Mouse (Mus musculus) testis, adult 2 months (tissue): Measurements from ENCODE around the gene Cdk8. TPM values are rescaled to one million over a fixed set of nuclear protein-coding genes. Genes with fewer than 3 reads are reported as not detected.
"Not testable (repeated sequence)": the region's sequence is repeated elsewhere in the genome, so short reads cannot be mapped to it uniquely, and the experiment has no call there.

Experiments
- H3K27ac ChIP-seq: fragments of 200-500 bp; 2 replicates; pipeline ENCODE4 v1.5.1; 2012; ENCODE audit warnings: low read depth, low read length; ENCODE audit not compliant: control insufficient read depth, insufficient read depth
- H3K27me3 ChIP-seq: fragments of 200-500 bp; 2 replicates; pipeline ENCODE4 v1.6.1; 2012; ENCODE audit warnings: mild to moderate bottlenecking, low read length, moderate library complexity; ENCODE audit not compliant: control insufficient read depth, insufficient read depth
- H3K36me3 ChIP-seq: fragments of 200-500 bp; 2 replicates; pipeline ENCODE4 v1.6.1; 2012; ENCODE audit warnings: mild to moderate bottlenecking, low read length; ENCODE audit not compliant: control insufficient read depth, insufficient read depth
- H3K4me1 ChIP-seq: fragments of 200-500 bp; 2 replicates; pipeline ENCODE4 v1.6.1; 2012; ENCODE audit warnings: low read length; ENCODE audit not compliant: control insufficient read depth, insufficient read depth
- H3K4me3 ChIP-seq: fragments of 200-500 bp; 2 replicates; pipeline ENCODE4 v1.5.1; 2012; ENCODE audit warnings: low read depth, mild to moderate bottlenecking, low read length, moderate library complexity, mixed read lengths; ENCODE audit not compliant: control insufficient read depth
- CTCF ChIP-seq: fragments of 200-500 bp; IDR thresholded peaks from 2 replicates; pipeline ENCODE4 v1.5.1; 2012; ENCODE audit warnings: low read depth, mild to moderate bottlenecking, inconsistent platforms, low read length, moderate library complexity; ENCODE audit not compliant: control insufficient read depth, insufficient read depth, insufficient replicate concordance
- POLR2A ChIP-seq: fragments of 200-500 bp; IDR thresholded peaks from 2 replicates; pipeline ENCODE4 v1.6.1; 2012; ENCODE audit warnings: low read depth, mild to moderate bottlenecking, inconsistent platforms, low read length, moderate library complexity; ENCODE audit not compliant: control insufficient read depth
- polyA plus RNA-seq: library from polyadenylated mRNA; depleted of rRNA; stranded (reverse); fragments of >200 nt; gene quantifications from 2 replicates; pipeline ENCODE4 v1.2.3, GENCODE M21; 2012; rRNA removed

Cdk8 gene
- 18.7 and 19.1 TPM in 2 replicates for polyA plus RNA-seq

DNA sequence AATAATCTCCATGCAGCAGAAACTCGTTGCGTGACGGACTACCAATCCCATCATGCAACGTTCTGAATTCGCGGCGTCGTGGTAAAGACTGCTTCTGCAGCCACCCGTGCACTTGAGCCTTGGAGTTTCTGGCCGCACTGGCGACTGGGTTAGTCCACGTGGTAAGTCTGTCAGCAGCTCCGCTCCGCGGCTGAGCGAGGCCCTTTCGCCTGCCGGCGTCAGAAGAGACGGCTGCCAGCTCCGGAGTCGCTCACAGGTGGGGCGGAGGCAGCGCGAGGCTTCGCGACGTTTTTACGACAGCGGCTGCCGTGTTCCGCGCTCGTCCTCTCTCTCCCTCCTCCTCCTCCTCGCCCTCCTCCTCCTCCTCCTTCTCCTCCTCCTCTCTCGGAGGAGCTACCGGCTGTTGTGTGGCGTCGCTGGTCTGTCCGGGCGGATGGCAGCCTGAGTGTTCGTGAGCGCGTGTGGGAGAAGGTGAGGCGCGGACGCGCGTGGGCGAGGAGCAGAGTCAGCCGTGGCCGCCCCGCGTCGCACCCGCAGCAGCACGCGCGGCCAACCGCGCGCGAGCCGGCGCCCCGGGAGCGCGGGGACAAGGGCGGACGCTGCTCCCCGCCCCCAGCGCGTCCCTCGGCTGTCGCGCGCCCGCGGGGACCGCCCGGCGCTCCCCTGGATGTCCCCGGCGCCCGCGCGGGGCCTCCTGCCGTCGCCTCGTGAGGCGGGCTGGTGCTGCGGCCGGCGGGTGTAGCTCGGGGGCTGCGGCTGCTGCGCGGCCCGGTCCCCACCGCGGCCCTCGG lies at the start of gene Cdk8:
Cdk8 (plus strand) TSS at position 367 of the 791 bp plus-strand sequence.
- TF ChIP-seq POLR2A (peak; percentile 75), CTCF (no peak)
- Histone ChIP-seq H3K27me3 (no peaks in the 10 kb centered on the region), H3K4me3 (peak within 1 kb of the TSS; percentile 97), H3K27ac (peak within 1 kb of the TSS; percentile 96), H3K4me1 (peaks cover 3% of the 10 kb centered on the region), H3K36me3 (no peaks in the 10 kb centered on the region)

DNA sequence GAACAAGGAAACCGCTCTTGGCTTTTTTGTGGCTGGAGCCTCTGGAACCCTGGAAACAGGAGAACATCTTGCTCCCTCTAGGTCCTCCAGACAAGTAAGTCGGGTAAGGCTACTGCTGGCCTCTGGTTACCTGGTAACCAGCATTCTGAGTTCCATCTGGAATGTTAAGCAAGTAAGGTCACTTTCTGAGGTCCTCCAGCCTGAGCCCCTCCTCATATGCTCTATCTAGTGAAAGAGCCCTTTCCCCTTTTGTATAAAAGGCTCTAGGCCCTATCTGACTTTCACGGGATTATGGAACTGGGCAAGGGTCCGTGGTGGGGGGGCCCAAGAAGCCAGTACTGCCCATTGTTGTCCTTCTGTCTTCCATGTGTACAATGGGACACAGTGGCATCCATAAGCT lies 45.8 kb upstream of the Cdk8 start, which contains the start of gene 1700001J03Rik:
1700001J03Rik (minus strand) TSS at position 101 of the 400 bp plus-strand sequence.
- not testable (repeated sequence) for H3K27me3 ChIP-seq, H3K36me3 ChIP-seq, H3K27ac ChIP-seq, H3K4me1 ChIP-seq
- H3K4me3 ChIP-seq: peak within 1 kb of the TSS; percentile 87

DNA sequence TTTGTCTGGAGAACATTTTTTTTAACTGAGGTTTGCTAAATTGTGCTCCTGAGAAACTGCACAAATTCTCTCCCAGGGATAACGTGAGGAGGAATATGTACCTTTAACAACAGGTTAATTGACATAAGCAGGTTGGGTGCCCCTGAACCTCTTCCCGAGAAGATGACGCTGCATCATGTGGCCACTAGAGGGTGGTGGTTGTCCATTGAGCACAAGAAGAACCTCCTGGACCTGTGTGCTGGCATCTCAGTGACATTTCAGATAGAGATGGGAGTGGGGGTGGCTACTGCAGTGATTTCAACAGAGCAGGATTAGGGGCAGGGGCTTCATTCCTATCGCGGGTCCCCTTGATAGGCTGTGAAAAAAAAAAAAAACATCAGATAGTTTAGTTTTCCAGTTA lies 43.6 kb upstream of the Cdk8 start:
- H3K27ac ChIP-seq, H3K4me1 ChIP-seq, H3K36me3 ChIP-seq, H3K27me3 ChIP-seq, H3K4me3 ChIP-seq: not testable (repeated sequence)
- TF ChIP-seq CTCF: peak; percentile 53; the same call in 1 of the 2 replicates

DNA sequence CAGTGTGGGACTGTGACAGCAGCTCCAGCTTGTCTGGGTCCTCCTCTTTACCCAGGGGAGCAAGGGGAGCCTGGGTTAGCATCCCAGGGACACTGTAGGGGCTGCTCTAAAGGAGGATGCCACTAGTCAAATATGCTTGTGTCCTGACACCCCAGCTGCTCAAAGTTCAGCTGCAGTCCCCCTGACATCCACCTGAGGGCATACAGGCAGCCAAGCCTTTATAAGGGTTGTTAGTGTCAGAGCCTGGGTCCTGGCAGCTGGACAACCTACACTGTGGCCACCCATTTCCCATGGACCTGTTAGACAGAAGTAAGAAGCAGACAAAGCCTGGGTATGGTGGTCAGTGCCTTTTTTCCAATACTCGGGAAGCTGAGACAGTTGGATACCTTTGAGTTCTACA lies 42.9 kb upstream of the Cdk8 start:
- Histone ChIP-seq H3K27ac (no peak overlapping the region), H3K4me3 (no peak overlapping the region)
- TF ChIP-seq CTCF (no peak), POLR2A (no peak)

GRCm38 (mm10) chr5:146188712-146189111 lies 42.3 kb upstream of the Cdk8 start:
- H3K27ac ChIP-seq: no peak overlapping the region
- TF ChIP-seq POLR2A (no peak), CTCF (no peak)

More for the DNA sequence above, 42.9 kb upstream of the Cdk8 start:
- no peaks in the 10 kb centered on the region for H3K27me3 ChIP-seq
- no peaks in the 10 kb centered on the region; the same call in 1 of the 2 replicates for H3K36me3 ChIP-seq
- H3K4me1 ChIP-seq: peaks cover 2% of the 10 kb centered on the region; the same call in 1 of the 2 replicates

GRCm38 (mm10) chr5:146190093-146190492 lies 40.9 kb upstream of the Cdk8 start:
- no peak overlapping the region for H3K27ac ChIP-seq
- no peaks in the 10 kb centered on the region for H3K36me3 ChIP-seq
- H3K27me3 ChIP-seq: no peaks in the 10 kb centered on the region
- H3K4me3 ChIP-seq: no peak overlapping the region
- peaks cover 2% of the 10 kb centered on the region; the same call in 1 of the 2 replicates for H3K4me1 ChIP-seq
- no peak for TF ChIP-seq POLR2A
- no peak for TF ChIP-seq CTCF

More at GRCm38 (mm10) chr5:146188712-146189111, 42.3 kb upstream of the Cdk8 start:
- Histone ChIP-seq H3K36me3 (no peaks in the 10 kb centered on the region), H3K27me3 (no peaks in the 10 kb centered on the region), H3K4me1 (peaks cover 2% of the 10 kb centered on the region; the same call in 1 of the 2 replicates), H3K4me3 (no peak overlapping the region)

DNA sequence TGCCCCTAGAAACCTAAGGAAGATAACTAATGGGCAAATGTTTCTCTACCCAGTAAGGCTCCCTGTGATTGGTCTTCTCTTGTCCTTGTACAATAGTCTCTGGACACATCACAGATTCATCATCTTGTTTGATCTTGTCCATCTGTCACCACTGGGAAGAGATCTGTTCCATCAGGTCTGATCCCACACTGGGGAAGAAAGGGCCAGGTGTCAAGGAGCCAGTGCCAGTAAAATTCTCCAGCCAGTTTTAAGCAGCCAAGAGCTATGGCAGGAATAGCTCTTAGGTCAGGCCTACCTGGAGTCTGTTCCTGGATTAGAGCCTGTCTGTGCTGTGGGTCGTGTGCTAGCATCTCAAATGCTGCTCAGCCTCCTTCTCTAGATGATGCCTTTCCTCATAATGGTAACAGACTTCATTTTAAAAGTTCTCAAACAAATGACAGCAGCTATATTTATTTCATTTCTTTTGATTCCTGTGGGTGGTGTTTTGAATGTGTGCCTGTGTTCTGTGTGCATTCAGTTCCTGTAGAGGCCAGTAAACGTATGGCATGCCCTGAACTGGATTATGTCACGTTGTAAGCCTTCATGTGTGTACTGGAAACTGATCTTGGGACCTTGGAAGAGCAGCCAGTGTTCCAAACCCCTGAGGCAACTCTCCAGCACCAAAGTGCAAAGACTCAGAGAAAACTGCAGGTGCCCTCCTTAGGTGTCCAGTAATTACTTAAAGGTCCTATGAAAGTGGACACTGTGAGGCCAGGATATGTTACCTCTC lies 40.3 kb upstream of the Cdk8 start:
- no peak for TF ChIP-seq CTCF
- H3K27me3 ChIP-seq: no peaks in the 10 kb centered on the region
- no peak overlapping the region for H3K27ac ChIP-seq
- no peak overlapping the region for H3K4me3 ChIP-seq
- no peaks in the 10 kb centered on the region for H3K4me1 ChIP-seq
- H3K36me3 ChIP-seq: no peaks in the 10 kb centered on the region
